Mouse (Mus musculus) heart, adult 2 months (tissue): Measurements from ENCODE around the gene Nabp1.

Experiments used
- CTCF ChIP-seq: fragments of 200-600 bp; IDR thresholded peaks from 2 replicates; pipeline ENCODE4 v1.8.1; 2022; ENCODE audit warnings: antibody characterized with exemption, mild to moderate bottlenecking, moderate library complexity
- EP300 ChIP-seq: fragments of 200-500 bp; IDR thresholded peaks from 2 replicates; pipeline ENCODE4 v1.6.1; 2011; ENCODE audit warnings: low read depth, low read length, control low read depth; ENCODE audit not compliant: insufficient read depth
- POLR2A ChIP-seq: fragments of 200-500 bp; IDR thresholded peaks from 2 replicates; pipeline ENCODE4 v1.6.1; 2011; ENCODE audit warnings: mild to moderate bottlenecking, low read depth, low read length, control low read depth; ENCODE audit not compliant: insufficient read depth

- TF ChIP-seq CTCF, result no peak
- no peak for TF ChIP-seq EP300
- TF ChIP-seq POLR2A, result no peak
These were observed 8.1 kb upstream of the Nabp1 start for GRCm38 (mm10) chr1:51486291-51486690.
